Mouse (Mus musculus): ENCODE measurements around the gene Tmcc1. TPM values are rescaled to one million over a fixed set of nuclear protein-coding genes. Genes with fewer than 3 reads are reported as not detected.

Tmcc1 gene
- polyA plus RNA-seq, 1 experiment, result 24.4 TPM

GRCm38 (mm10) chr6:115993463-115994145 is 199.7 kb downstream of the Tmcc1 start:
- Histone ChIP-seq H3K36me3 (ENCODE audit: control insufficient read depth, insufficient read depth, low read length) (no peaks in the 10 kb centered on the region), H3K4me1 (replicated peaks; ENCODE audit: control insufficient read depth, insufficient read depth, low read length) (peaks cover 67% of the 10 kb centered on the region), H3K27me3 (ENCODE audit: control insufficient read depth, insufficient read depth, low read length) (no peaks in the 10 kb centered on the region), H3K4me3 (ENCODE audit: control insufficient read depth, insufficient read depth, low read length) (peak overlapping the region; percentile 96), H3K27ac (ENCODE audit: control insufficient read depth, insufficient read depth, low read length) (peak overlapping the region; percentile 42)
- TF ChIP-seq POLR2A (IDR thresholded peaks at IDR 0.05; ENCODE audit: control insufficient read depth, extremely low read depth, insufficient read depth, low read length, poor library complexity), result no peak
- no peak for TF ChIP-seq CTCF (IDR thresholded peaks at IDR 0.05; ENCODE audit: borderline replicate concordance, control insufficient read depth, extremely low read depth, insufficient read depth, low read length, poor library complexity)
- peak; percentile 57 for DNase-seq
- WGBS, result 4% methylated on average over 86 of the region's 86 CpGs

GRCm38 (mm10) chr6:115992981-115993380 is 200.3 kb downstream of the Tmcc1 start:
- peak; percentile 38 for DNase-seq
- H3K4me1 ChIP-seq (replicated peaks; ENCODE audit: control insufficient read depth, insufficient read depth, low read length), result peaks cover 71% of the 10 kb centered on the region
- no peaks in the 10 kb centered on the region for H3K36me3 ChIP-seq (ENCODE audit: control insufficient read depth, insufficient read depth, low read length)
- TF ChIP-seq CTCF (IDR thresholded peaks at IDR 0.05; ENCODE audit: borderline replicate concordance, control insufficient read depth, extremely low read depth, insufficient read depth, low read length, poor library complexity), result peak; percentile 7; the same call in 1 of the 2 replicates
- TF ChIP-seq POLR2A (IDR thresholded peaks at IDR 0.05; ENCODE audit: control insufficient read depth, extremely low read depth, insufficient read depth, low read length, poor library complexity), result no peak
- peak overlapping the region; percentile 42 for H3K27ac ChIP-seq (ENCODE audit: control insufficient read depth, insufficient read depth, low read length)
- no peaks in the 10 kb centered on the region for H3K27me3 ChIP-seq (ENCODE audit: control insufficient read depth, insufficient read depth, low read length)
- peak overlapping the region; percentile 96 for H3K4me3 ChIP-seq (ENCODE audit: control insufficient read depth, insufficient read depth, low read length)
- WGBS, result 86% methylated on average over 6 of the region's 6 CpGs

GRCm38 (mm10) chr6:115991881-115992620 is 201.2 kb downstream of the Tmcc1 start:
- no peaks in the 10 kb centered on the region for H3K27me3 ChIP-seq (ENCODE audit: control insufficient read depth, insufficient read depth, low read length)
- peak overlapping the region; percentile 99 for H3K27ac ChIP-seq (ENCODE audit: control insufficient read depth, insufficient read depth, low read length)
- TF ChIP-seq POLR2A (IDR thresholded peaks at IDR 0.05; ENCODE audit: control insufficient read depth, extremely low read depth, insufficient read depth, low read length, poor library complexity), result no peak
- TF ChIP-seq CTCF (IDR thresholded peaks at IDR 0.05; ENCODE audit: borderline replicate concordance, control insufficient read depth, extremely low read depth, insufficient read depth, low read length, poor library complexity), result no peak
- H3K4me1 ChIP-seq (replicated peaks; ENCODE audit: control insufficient read depth, insufficient read depth, low read length), result peaks cover 77% of the 10 kb centered on the region
- H3K36me3 ChIP-seq (ENCODE audit: control insufficient read depth, insufficient read depth, low read length), result no peaks in the 10 kb centered on the region
- 77% methylated on average over 10 of the region's 10 CpGs for WGBS
- DNase-seq, result no peak
- peak overlapping the region; percentile 62 for H3K4me3 ChIP-seq (ENCODE audit: control insufficient read depth, insufficient read depth, low read length)

GRCm38 (mm10) chr6:115991108-115991880 is 202.0 kb downstream of the Tmcc1 start:
- H3K4me3 ChIP-seq (ENCODE audit: control insufficient read depth, insufficient read depth, low read length), result peak overlapping the region; percentile 62
- peak; percentile 43 for DNase-seq
- WGBS, result 49% methylated on average over 13 of the region's 13 CpGs

GRCm38 (mm10) chr6:115990479-115990878 is 202.8 kb downstream of the Tmcc1 start:
- Histone ChIP-seq H3K27ac (ENCODE audit: control insufficient read depth, insufficient read depth, low read length) (peak overlapping the region; percentile 99), H3K27me3 (ENCODE audit: control insufficient read depth, insufficient read depth, low read length) (no peaks in the 10 kb centered on the region), H3K36me3 (ENCODE audit: control insufficient read depth, insufficient read depth, low read length) (no peaks in the 10 kb centered on the region), H3K4me1 (replicated peaks; ENCODE audit: control insufficient read depth, insufficient read depth, low read length) (peaks cover 77% of the 10 kb centered on the region), H3K4me3 (ENCODE audit: control insufficient read depth, insufficient read depth, low read length) (peak overlapping the region; percentile 62)
- peak; percentile 31 for DNase-seq
- TF ChIP-seq POLR2A (IDR thresholded peaks at IDR 0.05; ENCODE audit: control insufficient read depth, extremely low read depth, insufficient read depth, low read length, poor library complexity), result no peak
- TF ChIP-seq CTCF (IDR thresholded peaks at IDR 0.05; ENCODE audit: borderline replicate concordance, control insufficient read depth, extremely low read depth, insufficient read depth, low read length, poor library complexity), result no peak
- whole genome bisulfite sequencing, result 76% methylated on average over 9 of the region's 9 CpGs

More at GRCm38 (mm10) chr6:115991108-115991880, 202.0 kb downstream of the Tmcc1 start:
- H3K27me3 ChIP-seq (ENCODE audit: control insufficient read depth, insufficient read depth, low read length), result no peaks in the 10 kb centered on the region
- H3K4me1 ChIP-seq (replicated peaks; ENCODE audit: control insufficient read depth, insufficient read depth, low read length), result peaks cover 77% of the 10 kb centered on the region
- peak overlapping the region; percentile 99 for H3K27ac ChIP-seq (ENCODE audit: control insufficient read depth, insufficient read depth, low read length)
- TF ChIP-seq POLR2A (IDR thresholded peaks at IDR 0.05; ENCODE audit: control insufficient read depth, extremely low read depth, insufficient read depth, low read length, poor library complexity) (peak; percentile 13; the same call in 1 of the 2 replicates), CTCF (IDR thresholded peaks at IDR 0.05; ENCODE audit: borderline replicate concordance, control insufficient read depth, extremely low read depth, insufficient read depth, low read length, poor library complexity) (no peak)
- no peaks in the 10 kb centered on the region for H3K36me3 ChIP-seq (ENCODE audit: control insufficient read depth, insufficient read depth, low read length)

GRCm38 (mm10) chr6:115990056-115990455 is 203.2 kb downstream of the Tmcc1 start:
- DNase-seq, result no peak
- Histone ChIP-seq H3K4me1 (replicated peaks; ENCODE audit: control insufficient read depth, insufficient read depth, low read length) (peaks cover 80% of the 10 kb centered on the region), H3K4me3 (ENCODE audit: control insufficient read depth, insufficient read depth, low read length) (peak overlapping the region; percentile 62), H3K36me3 (ENCODE audit: control insufficient read depth, insufficient read depth, low read length) (no peaks in the 10 kb centered on the region), H3K27ac (ENCODE audit: control insufficient read depth, insufficient read depth, low read length) (peak overlapping the region; percentile 99), H3K27me3 (ENCODE audit: control insufficient read depth, insufficient read depth, low read length) (no peaks in the 10 kb centered on the region)
- WGBS, result 21% methylated on average over 3 of the region's 3 CpGs
- no peak for TF ChIP-seq POLR2A (IDR thresholded peaks at IDR 0.05; ENCODE audit: control insufficient read depth, extremely low read depth, insufficient read depth, low read length, poor library complexity)
- TF ChIP-seq CTCF (IDR thresholded peaks at IDR 0.05; ENCODE audit: borderline replicate concordance, control insufficient read depth, extremely low read depth, insufficient read depth, low read length, poor library complexity), result no peak

Data from thymus, adult 2 months (tissue).